Mouse (Mus musculus): Measurements from ENCODE around the gene Tbx3. TPM values are rescaled to one million over a fixed set of nuclear protein-coding genes. Genes with fewer than 3 reads are reported as not detected.

Tbx3 gene
- total and polyA plus RNA-seq, 2 experiments from 2014 or later: 3.2 to 5.4 TPM

DNA sequence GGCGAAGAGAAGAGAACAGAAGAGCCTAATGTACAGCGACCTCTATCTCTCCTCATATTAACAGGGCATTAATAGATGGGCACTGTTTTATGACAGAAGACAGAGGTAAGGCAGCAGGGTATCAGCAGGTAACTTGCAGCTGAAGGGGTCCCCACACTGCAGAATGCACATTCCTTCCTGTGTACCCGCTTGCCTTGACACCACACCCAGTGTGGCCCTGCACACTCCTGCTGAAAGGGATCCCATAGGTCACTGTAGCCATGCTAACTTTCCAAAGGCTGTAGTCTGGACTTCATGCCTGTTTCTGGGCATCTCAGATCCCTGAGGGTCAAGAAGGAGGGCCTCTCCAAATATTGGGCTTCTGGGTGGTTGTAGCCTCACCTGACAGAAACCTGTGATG lies 42.4 kb upstream of the Tbx3 start:
- TF ChIP-seq CTCF (IDR thresholded peaks at IDR 0.05; ENCODE audit: low read depth) (no peak), EP300 (IDR thresholded peaks at IDR 0.05; ENCODE audit: low read depth) (no peak)

DNA sequence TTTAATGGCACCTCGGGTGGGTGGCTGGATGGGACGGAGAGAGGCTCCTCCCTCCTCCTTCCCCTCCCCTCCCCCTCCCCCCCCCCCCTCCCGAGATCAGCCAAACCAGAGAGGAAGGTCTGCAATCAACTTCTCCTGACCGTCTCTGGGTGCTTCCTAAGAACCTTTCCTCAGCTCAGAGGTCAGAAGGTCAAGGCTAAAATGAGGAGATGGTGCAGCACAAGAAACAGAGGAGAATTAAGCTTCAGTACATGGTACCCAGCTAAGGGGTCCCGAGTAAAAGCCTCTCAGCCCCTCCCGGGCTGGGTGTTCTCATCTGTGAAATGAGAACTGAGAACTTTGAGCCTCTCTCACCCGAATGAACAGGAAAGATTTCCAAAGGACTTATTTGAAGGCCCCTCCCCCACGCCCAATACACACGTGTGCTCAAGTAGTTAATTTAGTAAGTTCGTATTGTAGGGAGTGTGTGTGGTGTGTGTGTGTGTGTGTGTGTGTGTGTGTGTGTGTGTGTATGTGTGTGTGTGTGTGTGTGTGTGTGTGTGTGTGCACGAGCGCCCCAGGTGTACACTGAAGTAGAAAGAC lies 41.6 kb upstream of the Tbx3 start:
- no peak overlapping the region for H3K9ac ChIP-seq (replicated peaks; ENCODE audit: low read depth, low read length)
- H3K4me1 ChIP-seq (ENCODE audit: control insufficient read depth, insufficient read depth): no peaks in the 10 kb centered on the region
- H3K27ac ChIP-seq (ENCODE audit: low read depth): no peak overlapping the region
- H3K4me2 ChIP-seq (ENCODE audit: low read depth, low read length): no peak overlapping the region
- H3K4me3 ChIP-seq (ENCODE audit: low read depth, low read length): no peak overlapping the region
- WGBS: 55% methylated on average over 11 of the region's 12 CpGs
- H3K36me3 ChIP-seq (replicated peaks; ENCODE audit: control insufficient read depth, insufficient read depth, low read length): no peaks in the 10 kb centered on the region
- ATAC-seq (ENCODE audit: insufficient read depth, low read depth) (no peak), DNase-seq (ENCODE audit: low spot score) (no peak)
- no peaks in the 10 kb centered on the region for H3K9me3 ChIP-seq (replicated peaks; ENCODE audit: control insufficient read depth, low read length)
- TF ChIP-seq EP300 (IDR thresholded peaks at IDR 0.05; ENCODE audit: low read depth) (no peak), CTCF (IDR thresholded peaks at IDR 0.05; ENCODE audit: low read depth) (no peak)
- peaks cover 71% of the 10 kb centered on the region for H3K27me3 ChIP-seq (ENCODE audit: control insufficient read depth, insufficient read depth, low read length)

More for the DNA sequence above, 42.4 kb upstream of the Tbx3 start:
- H3K27me3 ChIP-seq (ENCODE audit: control insufficient read depth, insufficient read depth, low read length): peaks cover 74% of the 10 kb centered on the region
- no peak overlapping the region for H3K4me2 ChIP-seq (ENCODE audit: low read depth, low read length)
- DNase-seq (ENCODE audit: low spot score): no peak
- ATAC-seq (ENCODE audit: insufficient read depth, low read depth): no peak
- H3K27ac ChIP-seq (ENCODE audit: low read depth): no peak overlapping the region
- no peak overlapping the region for H3K9ac ChIP-seq (replicated peaks; ENCODE audit: low read depth, low read length)
- no peaks in the 10 kb centered on the region for H3K4me1 ChIP-seq (ENCODE audit: control insufficient read depth, insufficient read depth)
- no peaks in the 10 kb centered on the region for H3K36me3 ChIP-seq (replicated peaks; ENCODE audit: control insufficient read depth, insufficient read depth, low read length)
- 77% methylated on average over 3 of the region's 3 CpGs for WGBS
- no peak overlapping the region for H3K4me3 ChIP-seq (ENCODE audit: low read depth, low read length)
- no peaks in the 10 kb centered on the region for H3K9me3 ChIP-seq (replicated peaks; ENCODE audit: control insufficient read depth, low read length)

DNA sequence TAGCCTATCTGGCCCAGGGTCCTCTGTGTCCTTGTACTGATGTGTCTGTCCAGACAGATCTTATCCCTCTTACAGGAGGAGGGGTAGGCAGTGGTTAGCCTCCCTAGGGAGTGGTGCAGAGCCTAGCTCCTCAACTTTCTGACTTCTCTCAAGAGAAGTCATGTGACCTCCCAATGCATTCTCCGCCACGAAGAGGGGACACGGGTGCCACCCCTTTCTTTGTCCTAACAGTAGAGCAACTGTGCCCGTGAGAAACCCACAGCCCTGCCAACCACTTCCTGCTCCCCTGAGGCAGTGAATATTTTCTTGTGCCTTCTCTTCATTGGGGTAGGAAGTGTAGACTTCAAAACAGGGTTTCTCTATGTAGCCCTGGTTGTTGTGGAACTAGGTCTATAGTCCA lies 36.9 kb upstream of the Tbx3 start:
- Histone ChIP-seq H3K4me1 (ENCODE audit: control insufficient read depth, insufficient read depth) (peaks cover 3% of the 10 kb centered on the region; the same call in 1 of the 2 replicates), H3K9me3 (replicated peaks; ENCODE audit: control insufficient read depth, low read length) (no peaks in the 10 kb centered on the region), H3K4me2 (ENCODE audit: low read depth, low read length) (no peak overlapping the region), H3K36me3 (replicated peaks; ENCODE audit: control insufficient read depth, insufficient read depth, low read length) (no peaks in the 10 kb centered on the region), H3K27ac (ENCODE audit: low read depth) (no peak overlapping the region), H3K27me3 (ENCODE audit: control insufficient read depth, insufficient read depth, low read length) (peaks cover 67% of the 10 kb centered on the region), H3K9ac (replicated peaks; ENCODE audit: low read depth, low read length) (no peak overlapping the region), H3K4me3 (ENCODE audit: low read depth, low read length) (no peak overlapping the region)
- no peak for DNase-seq (ENCODE audit: low spot score)
- TF ChIP-seq CTCF (IDR thresholded peaks at IDR 0.05; ENCODE audit: low read depth) (no peak), EP300 (IDR thresholded peaks at IDR 0.05; ENCODE audit: low read depth) (no peak)
- 82% methylated on average over 4 of the region's 4 CpGs for whole genome bisulfite sequencing
- ATAC-seq (ENCODE audit: insufficient read depth, low read depth): no peak

DNA sequence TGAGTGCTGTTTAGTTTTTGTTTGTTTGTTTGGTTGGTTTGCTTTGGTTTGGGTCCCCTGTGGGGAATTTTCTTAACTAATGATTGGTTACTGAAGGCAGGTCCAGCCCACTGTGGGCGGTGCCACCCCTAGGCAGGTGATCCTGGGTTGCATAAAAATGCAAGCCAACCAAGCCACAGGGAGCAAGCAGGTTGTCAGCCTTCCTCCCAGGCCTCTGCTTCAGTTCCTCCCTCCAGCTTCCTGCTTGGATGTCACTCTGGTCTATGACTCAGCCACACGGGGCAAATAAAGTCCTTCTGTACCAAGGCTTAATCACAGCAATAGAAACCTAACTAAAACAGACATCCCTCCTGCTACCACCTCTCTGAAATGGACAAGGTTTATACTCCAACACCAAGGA lies 35.6 kb upstream of the Tbx3 start:
- Histone ChIP-seq H3K4me2 (ENCODE audit: low read depth, low read length) (no peak overlapping the region), H3K27ac (ENCODE audit: low read depth) (no peak overlapping the region), H3K36me3 (replicated peaks; ENCODE audit: control insufficient read depth, insufficient read depth, low read length) (no peaks in the 10 kb centered on the region), H3K9me3 (replicated peaks; ENCODE audit: control insufficient read depth, low read length) (no peaks in the 10 kb centered on the region), H3K27me3 (ENCODE audit: control insufficient read depth, insufficient read depth, low read length) (peaks cover 69% of the 10 kb centered on the region), H3K4me3 (ENCODE audit: low read depth, low read length) (no peak overlapping the region), H3K4me1 (ENCODE audit: control insufficient read depth, insufficient read depth) (peaks cover 3% of the 10 kb centered on the region; the same call in 1 of the 2 replicates), H3K9ac (replicated peaks; ENCODE audit: low read depth, low read length) (no peak overlapping the region)
- no peak for ATAC-seq (ENCODE audit: insufficient read depth, low read depth)
- 66% methylated on average over 2 of the region's 2 CpGs for WGBS
- TF ChIP-seq CTCF (IDR thresholded peaks at IDR 0.05; ENCODE audit: low read depth) (no peak), EP300 (IDR thresholded peaks at IDR 0.05; ENCODE audit: low read depth) (no peak)
- DNase-seq (ENCODE audit: low spot score): no peak

DNA sequence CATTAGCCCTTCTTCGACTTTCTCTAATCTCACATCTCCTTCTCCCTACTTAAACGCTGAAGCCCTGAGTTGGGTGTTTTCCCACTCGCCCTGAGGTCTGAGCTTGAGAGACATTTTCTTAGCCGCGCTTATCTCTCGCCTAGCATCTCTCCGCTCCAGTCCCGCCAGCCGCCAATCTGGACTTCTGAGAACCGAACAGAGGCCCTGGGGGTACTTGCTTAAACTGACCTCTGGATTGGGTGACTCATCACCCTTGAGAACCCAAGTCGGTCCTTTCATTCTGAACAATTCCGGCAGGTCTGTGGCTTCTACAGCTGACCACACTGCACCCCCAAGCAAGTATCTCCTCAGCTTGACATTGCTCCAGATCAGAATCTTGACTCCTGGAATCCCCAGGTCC lies 32.2 kb upstream of the Tbx3 start:
- Histone ChIP-seq H3K4me2 (ENCODE audit: low read depth, low read length) (no peak overlapping the region), H3K4me3 (ENCODE audit: low read depth, low read length) (no peak overlapping the region), H3K9me3 (replicated peaks; ENCODE audit: control insufficient read depth, low read length) (no peaks in the 10 kb centered on the region), H3K9ac (replicated peaks; ENCODE audit: low read depth, low read length) (no peak overlapping the region), H3K27ac (ENCODE audit: low read depth) (no peak overlapping the region), H3K27me3 (ENCODE audit: control insufficient read depth, insufficient read depth, low read length) (peaks cover 95% of the 10 kb centered on the region), H3K4me1 (ENCODE audit: control insufficient read depth, insufficient read depth) (peaks cover 3% of the 10 kb centered on the region; the same call in 1 of the 2 replicates), H3K36me3 (replicated peaks; ENCODE audit: control insufficient read depth, insufficient read depth, low read length) (no peaks in the 10 kb centered on the region)
- WGBS: 29% methylated on average over 12 of the region's 12 CpGs
- no peak for DNase-seq (ENCODE audit: low spot score)
- TF ChIP-seq EP300 (IDR thresholded peaks at IDR 0.05; ENCODE audit: low read depth): no peak
- no peak for TF ChIP-seq CTCF (IDR thresholded peaks at IDR 0.05; ENCODE audit: low read depth)
- ATAC-seq (ENCODE audit: insufficient read depth, low read depth): no peak

DNA sequence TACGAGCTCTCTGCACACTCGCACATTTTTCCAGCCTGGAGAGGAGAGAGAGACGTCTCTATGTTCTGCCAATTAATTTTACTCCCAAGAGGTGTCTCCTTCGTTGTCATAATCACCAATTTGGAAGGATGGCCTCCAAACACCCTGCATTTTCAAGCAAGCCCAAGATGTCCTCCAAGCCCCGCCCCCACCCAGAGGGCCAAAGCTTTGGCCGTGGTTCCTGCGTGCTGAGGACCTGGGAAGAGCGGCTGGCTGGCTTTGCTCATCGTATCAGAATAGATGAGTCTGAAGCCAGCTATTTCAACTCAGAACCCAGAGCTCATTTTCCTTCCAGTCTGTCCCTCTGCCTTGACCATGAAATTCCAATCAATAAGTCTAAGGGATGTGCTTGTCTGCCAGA lies 29.4 kb upstream of the Tbx3 start:
- Histone ChIP-seq H3K4me2 (ENCODE audit: low read depth, low read length) (no peak overlapping the region), H3K36me3 (replicated peaks; ENCODE audit: control insufficient read depth, insufficient read depth, low read length) (no peaks in the 10 kb centered on the region), H3K9ac (replicated peaks; ENCODE audit: low read depth, low read length) (no peak overlapping the region), H3K27me3 (ENCODE audit: control insufficient read depth, insufficient read depth, low read length) (peaks cover 88% of the 10 kb centered on the region), H3K27ac (ENCODE audit: low read depth) (no peak overlapping the region), H3K9me3 (replicated peaks; ENCODE audit: control insufficient read depth, low read length) (no peaks in the 10 kb centered on the region), H3K4me1 (ENCODE audit: control insufficient read depth, insufficient read depth) (peaks cover under 1% of the 10 kb centered on the region; the same call in 1 of the 2 replicates), H3K4me3 (ENCODE audit: low read depth, low read length) (no peak overlapping the region)
- no peak for DNase-seq (ENCODE audit: low spot score)
- TF ChIP-seq EP300 (IDR thresholded peaks at IDR 0.05; ENCODE audit: low read depth): no peak
- no peak for TF ChIP-seq CTCF (IDR thresholded peaks at IDR 0.05; ENCODE audit: low read depth)
- ATAC-seq (ENCODE audit: insufficient read depth, low read depth): no peak
- WGBS: 57% methylated on average over 9 of the region's 9 CpGs

Measured in heart, postnatal 0 days (tissue).